Mouse (Mus musculus): ENCODE data around the gene Bud13. TPM values are rescaled to one million over a fixed set of nuclear protein-coding genes. Genes with fewer than 3 reads are reported as not detected.
"Not testable (repeated sequence)": the region's sequence is repeated elsewhere in the genome, so short reads cannot be mapped to it uniquely, and the experiment has no call there.

Gene Bud13
- total RNA-seq, 2 experiments from 2014 or later = 15.6 to 22.3 TPM

- no peak for ATAC-seq (replicated peaks; ENCODE audit: poor library complexity, severe bottlenecking)
Measured at GRCm38 (mm10) chr9:46274494-46274893, 8.3 kb upstream of the Bud13 start.

DNA sequence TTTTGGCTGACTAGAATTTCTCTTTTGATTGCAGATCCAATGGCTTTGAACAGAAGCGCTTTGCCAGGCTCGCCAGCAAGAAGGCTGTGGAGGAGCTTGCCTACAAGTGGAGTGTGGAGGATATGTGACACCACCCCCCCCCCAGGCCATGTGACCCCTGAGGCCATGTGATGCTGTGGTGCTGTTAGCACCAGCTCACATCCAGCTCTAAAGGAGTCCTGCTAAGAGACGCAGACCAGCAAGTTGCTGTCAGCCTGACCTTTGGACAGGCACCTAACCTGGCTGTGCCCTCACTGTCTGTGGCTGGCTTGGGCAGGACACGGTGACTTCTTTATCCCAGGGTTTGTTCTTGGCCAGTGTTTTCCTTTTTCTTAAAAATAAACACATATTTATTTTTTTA lies 15.6 kb downstream of the Bud13 start:
- ATAC-seq (replicated peaks; ENCODE audit: poor library complexity, severe bottlenecking) = no peak

DNA sequence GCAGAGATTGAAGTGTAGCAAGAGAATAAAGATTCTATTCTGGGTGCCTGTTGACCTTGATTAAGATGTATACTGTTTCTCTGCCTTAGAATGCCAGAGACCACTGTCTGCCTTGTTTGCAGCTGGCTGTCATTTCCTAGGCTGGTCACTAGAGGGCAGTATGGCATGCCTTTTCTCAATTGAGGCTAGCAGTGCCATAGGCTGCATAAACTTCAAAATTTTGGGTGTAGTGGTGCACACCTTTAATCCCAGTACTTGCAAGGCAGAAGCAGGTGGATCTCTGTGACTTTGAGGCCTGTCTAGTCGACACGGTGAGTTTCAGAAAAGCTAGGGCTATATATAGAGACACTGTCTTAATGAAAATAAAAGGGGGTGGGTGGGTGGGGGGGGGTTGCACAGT lies 19.3 kb downstream of the Bud13 start:
- ATAC-seq (replicated peaks; ENCODE audit: poor library complexity, severe bottlenecking) = peak; percentile 84

GRCm38 (mm10) chr9:46309121-46309520 lies 26.3 kb downstream of the Bud13 start:
- ATAC-seq (replicated peaks; ENCODE audit: poor library complexity, severe bottlenecking) = no peak

DNA sequence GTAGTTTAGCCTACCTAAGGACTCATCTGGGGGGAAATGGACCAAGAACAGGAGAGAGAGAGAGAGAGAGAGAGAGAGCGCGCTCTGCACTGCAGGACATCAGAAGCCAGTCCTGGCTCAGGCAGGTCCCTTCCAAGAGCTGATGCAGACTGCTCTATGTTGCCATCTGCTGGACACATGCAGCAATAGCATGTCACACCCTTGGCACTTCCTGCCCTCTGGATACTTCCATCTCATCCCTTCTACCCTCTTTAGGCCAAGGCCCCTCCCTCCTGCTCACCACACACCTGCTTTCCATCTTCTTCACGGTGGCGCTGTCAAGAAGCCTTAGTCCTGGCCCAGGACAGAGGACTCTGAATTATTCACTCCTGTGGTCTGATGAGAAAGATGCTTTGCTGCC lies 31.7 kb downstream of the Bud13 start:
- ATAC-seq (replicated peaks; ENCODE audit: poor library complexity, severe bottlenecking) = peak; percentile 95

DNA sequence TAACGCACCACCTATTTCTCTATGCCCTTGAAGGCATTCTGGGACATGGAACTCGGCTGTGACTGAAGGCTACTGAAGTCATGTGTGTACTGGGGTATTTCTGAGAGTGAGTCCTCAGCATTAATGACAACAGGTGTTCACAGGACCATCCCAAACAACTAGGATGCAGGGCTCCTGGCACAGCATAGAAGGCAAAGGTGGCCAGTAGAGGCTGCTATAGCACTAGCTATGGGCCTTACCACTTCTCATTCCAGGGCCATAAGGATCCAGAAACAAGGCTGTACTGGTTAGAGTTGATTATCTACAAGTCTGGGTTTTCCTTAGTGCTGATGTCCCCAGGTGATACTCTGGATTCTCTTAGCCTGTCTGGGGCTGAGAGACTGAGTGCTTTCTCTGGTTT lies 32.1 kb downstream of the Bud13 start:
- no peak for ATAC-seq (replicated peaks; ENCODE audit: poor library complexity, severe bottlenecking)

- no peak for ATAC-seq (replicated peaks; ENCODE audit: poor library complexity, severe bottlenecking)
Measured at GRCm38 (mm10) chr9:46315807-46316365, 33.1 kb downstream of the Bud13 start.

GRCm38 (mm10) chr9:46316388-46316787 lies 33.6 kb downstream of the Bud13 start:
- no peak for ATAC-seq (replicated peaks; ENCODE audit: poor library complexity, severe bottlenecking)

DNA sequence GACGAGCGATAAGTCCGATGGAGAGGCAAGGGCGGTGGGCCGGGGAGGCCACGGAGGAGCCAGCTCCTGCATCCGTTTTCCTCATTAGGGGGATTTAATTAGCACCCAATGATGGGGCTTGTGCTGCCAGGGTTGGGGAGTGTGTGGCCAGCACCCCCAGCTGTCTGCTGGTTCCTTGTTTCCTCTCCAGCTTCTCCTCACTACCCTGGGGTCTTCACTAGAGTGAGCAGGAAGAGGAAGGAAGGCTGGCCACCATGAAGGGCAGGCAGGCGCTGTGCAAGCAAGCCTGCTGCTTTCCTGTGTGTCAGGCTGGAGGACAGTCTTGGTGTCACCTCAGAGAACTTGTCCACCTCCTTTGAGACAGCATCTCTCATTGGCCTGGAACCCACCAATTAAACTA lies 34.1 kb downstream of the Bud13 start:
- no peak for ATAC-seq (replicated peaks; ENCODE audit: poor library complexity, severe bottlenecking)

DNA sequence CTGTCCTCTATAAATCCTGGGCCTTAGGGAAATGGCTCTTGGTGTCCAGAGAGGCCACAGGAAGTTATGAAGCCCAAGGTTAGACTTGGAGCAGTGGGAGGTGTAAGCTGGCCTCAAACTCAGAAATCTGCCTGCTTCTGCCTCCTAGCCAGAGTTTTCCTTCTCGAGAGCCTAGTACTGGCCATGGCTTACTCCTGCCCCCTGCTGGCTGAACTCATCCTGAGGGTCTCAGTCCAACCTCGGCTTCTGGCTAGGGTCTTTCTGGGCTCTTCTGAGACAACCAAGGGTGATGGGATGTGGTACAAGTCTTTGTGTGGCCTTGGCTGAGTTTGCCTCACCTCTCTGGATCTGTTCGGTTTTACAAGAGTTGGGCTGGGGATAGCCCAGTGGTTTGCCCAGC lies 35.1 kb downstream of the Bud13 start:
- ATAC-seq (replicated peaks; ENCODE audit: poor library complexity, severe bottlenecking) = no peak

DNA sequence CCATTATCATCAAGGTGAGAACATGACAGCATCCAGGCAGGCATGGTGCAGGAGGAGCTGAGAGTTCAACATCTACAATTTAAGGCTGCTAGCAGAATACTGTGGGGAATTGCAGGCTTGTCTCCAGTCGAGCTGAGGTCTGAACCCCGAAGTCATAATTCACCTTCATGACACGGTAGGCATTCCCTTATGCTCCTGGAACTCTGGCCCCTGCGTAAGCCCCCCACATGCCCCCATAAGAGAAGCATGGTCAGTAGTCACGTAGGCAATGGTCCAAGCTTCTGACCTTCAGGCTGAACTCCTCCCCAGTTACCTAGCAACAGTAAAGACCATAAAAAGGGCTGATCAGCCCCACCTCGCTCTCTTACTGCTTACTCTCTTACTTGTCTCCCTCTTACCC lies 37.1 kb downstream of the Bud13 start, which contains the start of gene 4931429L15Rik:
TSS of gene 4931429L15Rik (minus strand) at position 101 of the 400 bp plus-strand sequence.
- ATAC-seq (replicated peaks; ENCODE audit: poor library complexity, severe bottlenecking) = not testable (repeated sequence)

- ATAC-seq (replicated peaks; ENCODE audit: poor library complexity, severe bottlenecking) = no peak
Measured at GRCm38 (mm10) chr9:46320461-46320860, 37.7 kb downstream of the Bud13 start.

DNA sequence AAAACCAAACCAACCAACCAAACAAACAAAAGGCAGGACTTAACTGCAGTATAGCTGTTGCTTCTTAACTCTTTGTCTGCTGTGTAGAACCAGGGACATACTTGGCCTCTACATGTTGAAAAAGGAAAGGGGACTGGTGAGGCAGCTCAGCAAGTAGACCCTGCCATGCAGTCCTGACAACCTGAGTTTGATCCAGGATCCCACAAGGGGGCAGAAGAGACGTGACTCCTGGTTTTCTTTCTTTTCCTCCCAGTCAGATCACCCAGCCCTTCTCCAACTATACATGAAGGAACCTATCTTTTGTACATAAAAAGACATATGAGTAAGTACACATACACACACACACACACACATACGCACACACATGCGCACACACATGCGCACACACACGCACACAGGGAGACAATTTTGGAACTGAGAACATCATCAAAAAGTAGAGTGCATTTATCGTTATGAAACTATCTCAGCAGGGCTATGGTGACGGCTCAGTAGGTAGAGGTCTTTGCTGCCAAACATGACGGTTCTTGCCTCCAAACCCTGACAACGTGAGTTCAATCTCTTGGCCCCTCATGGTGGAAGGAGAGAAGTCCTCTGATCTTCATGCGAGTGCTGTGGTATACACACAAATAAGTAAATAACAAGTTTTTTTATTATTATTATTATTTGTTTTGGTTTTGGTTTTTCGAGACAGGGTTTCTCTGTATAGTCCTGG lies 44.0 kb downstream of the Bud13 start:
- no peak for ATAC-seq (replicated peaks; ENCODE audit: poor library complexity, severe bottlenecking)

DNA sequence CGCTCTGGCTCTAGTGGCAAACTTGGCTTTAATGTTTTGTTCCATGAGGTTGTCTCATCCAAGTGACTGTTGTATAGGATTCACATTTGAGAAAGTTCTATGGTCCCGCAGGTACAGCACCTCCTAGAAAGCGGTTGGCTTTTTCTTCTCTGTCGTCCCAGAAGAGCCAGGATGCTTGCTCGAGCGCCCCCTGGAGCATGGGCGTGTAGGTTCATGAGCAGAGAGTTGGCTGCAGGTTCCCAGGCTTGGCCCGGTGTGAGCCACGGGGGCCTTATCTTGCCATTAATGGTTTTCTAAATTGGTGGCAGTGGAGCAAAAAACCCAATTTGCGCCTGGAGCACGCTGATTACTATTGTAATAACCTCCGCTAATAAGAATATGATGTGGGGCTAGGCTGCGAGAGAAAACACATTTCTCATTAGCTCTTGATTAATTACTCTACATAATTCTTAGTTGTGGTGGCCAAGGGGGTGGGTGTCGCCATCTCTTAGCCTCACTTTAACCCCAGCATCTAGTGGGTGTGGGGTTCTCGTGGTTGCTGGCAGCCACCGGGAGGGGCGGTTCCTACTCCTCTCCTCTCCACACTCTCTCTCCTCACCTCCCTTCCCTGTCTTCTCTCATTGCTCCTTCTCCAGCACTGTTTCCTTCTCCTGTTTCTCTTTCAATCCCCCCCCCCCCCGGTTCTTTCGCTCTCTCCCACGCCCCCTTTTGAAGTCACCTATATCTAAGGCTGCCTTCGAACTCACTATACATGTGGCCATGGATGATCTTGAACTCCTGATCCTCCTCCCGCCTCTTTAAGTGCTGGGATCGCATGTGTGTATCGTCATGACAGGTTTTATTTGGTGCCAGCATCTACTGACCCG lies 45.1 kb downstream of the Bud13 start:
- no peak for ATAC-seq (replicated peaks; ENCODE audit: poor library complexity, severe bottlenecking)

DNA sequence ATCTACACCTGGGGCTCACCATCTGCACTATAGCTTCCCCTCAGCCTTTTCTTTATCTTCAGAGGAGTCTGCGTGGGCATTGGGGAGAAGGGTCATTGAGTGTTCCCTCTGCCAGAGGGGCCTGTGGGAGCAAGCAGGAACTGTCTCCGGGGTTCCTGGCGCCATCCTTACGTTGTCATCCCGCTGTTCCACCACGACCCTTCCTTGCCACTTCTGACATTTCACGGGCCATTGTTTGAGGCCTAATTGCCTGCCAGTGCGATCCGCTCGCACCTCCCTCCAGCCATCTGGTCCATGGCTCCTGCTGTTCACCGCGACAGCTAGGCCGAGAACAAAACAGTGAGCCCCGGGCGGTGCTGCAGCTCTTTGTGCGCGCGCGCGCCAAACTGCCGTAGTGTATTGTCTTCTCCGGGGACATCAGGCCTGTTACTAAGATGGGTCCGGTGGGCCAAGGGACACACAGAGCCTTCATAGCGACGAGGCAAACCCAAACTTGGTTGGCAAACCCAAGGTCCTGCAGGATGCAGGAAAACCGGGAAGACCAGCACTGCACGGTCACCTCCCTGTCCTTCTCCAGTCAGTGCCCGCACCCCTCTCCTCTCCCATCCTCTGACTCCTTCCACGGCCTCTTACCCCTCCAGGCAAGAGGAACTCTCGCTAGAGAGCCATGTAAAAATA lies 45.9 kb downstream of the Bud13 start:
- no peak for ATAC-seq (replicated peaks; ENCODE audit: poor library complexity, severe bottlenecking)

DNA sequence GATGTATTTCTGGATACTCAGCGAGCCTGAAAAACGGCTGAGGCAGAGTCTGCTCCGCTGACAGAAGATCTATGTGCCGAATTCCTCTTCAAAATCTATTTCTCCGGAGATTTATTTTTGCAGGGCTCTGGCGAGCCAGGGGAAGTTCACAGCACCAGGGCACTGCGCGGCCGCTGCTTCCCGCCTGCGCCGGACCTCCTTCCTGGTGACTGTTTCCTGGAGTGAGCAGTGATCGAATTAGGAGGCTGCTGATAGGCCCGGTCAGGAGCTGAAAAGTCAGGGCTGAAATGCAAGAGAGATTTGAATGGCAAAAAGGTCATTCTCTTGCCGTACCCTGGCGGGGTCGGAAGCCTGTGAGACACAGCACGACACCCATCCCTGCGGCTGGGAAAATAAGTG lies 46.4 kb downstream of the Bud13 start:
- peak; percentile 44; the same call in 1 of the 2 replicates for ATAC-seq (replicated peaks; ENCODE audit: poor library complexity, severe bottlenecking)

DNA sequence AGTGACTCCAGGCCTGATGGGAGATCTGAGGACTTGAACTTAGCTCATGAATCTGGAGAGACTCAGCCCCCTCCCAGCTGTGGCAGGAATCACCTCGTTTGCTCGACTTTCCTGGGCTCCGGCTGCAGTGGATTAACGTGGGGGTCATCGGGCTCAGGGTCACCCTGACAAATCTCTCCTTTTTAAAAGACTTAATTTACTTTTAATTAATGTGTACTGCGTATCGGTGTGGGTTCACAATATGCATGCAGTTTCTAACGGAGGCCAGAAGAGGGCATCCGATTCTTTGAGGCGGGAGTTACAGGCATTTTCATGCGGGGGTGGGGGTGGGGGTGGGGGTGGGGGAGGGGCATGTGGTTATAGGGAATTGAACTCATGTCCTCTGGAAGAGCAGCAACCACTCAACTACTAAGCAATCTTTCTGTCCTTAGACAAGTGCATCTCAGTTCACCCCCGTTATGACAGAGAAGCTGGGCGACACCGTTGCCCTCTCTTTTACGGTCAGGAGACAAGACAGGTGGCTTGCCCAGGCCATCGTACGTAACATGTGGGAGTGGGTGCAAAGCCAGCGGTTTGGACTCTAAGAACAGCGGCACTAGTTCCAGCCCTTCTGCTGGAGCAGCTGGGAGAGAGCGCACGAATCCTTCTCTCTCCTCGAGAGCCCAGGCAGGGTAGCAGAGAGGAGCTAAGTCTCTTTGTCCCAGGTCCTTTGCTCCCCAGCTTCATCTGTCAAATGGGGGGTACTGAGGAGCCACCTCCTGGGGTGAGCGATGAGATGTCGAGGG lies 47.2 kb downstream of the Bud13 start:
- no peak for ATAC-seq (replicated peaks; ENCODE audit: poor library complexity, severe bottlenecking)

DNA sequence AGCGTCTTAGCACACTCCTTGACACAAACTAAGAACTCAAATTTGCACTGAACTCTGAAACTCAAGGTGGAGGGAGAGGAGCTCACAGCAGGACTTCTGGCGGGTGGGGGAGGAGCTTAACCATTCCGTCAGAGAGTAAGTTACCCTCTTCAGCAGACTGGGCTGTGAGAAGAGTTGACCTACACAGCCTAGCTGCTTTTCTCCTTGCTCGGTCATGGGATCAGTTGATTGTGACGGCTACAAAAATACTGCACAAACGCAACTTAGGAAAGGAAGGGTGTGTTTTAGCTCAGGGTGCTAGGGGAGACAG lies 47.7 kb downstream of the Bud13 start:
- no peak for ATAC-seq (replicated peaks; ENCODE audit: poor library complexity, severe bottlenecking)

DNA sequence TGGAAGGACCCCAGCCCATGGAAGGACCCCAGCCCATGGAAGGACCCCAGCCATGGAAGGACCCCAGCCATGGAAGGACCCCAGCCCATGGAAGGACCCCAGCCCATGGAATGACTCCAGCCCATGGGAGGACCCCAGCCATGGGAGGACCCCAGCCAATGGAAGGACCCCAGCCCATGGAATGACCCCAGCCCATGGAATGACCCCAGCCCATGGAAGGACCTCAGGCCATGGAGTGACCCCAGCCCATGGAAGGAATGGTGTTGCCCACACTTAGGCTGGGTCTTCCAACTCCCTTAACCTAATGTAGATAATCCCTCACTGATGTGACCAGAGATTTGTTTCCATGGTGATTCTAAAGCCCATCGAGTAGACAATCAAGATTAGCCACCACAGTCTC lies 48.5 kb downstream of the Bud13 start:
- ATAC-seq (replicated peaks; ENCODE audit: poor library complexity, severe bottlenecking) = no peak

DNA sequence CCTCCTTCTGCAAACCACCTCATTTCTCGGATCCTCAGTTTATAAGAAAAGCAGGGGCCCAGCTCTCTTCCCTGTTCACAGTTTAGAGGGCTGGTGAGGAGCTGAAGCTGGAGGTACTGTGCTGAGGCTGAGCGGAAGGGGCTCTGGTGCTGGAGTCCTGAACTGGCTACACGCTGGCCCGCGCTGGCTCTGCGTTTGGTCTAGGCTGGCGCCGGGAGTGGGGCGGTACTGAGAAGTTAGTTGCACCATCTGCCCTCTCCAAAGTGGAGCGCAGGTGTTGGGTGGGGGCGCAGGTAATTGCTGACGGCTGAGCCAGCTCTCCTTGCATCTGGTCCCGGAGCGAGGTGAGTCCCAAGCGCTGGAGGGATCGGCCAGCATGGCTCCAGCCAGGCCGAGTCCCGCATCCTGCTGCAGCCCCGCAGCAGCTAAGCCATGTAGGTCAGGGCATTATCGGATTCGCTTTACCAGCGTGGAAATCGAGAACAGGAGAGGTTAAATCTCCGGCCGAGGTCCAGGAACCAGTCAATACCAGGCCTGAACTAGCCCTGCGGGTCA lies 51.7 kb downstream of the Bud13 start:
- ATAC-seq (replicated peaks; ENCODE audit: poor library complexity, severe bottlenecking) = no peak

Measured in granulocyte monocyte progenitor cell, adult 5-6 weeks (primary cell).